Mouse (Mus musculus) C2C12 (cell line): ENCODE data around the gene Cenpe.

Experiments
- CTCF ChIP-seq: IDR thresholded peaks from one replicate; pipeline ENCODE4 v1.5.1; 2011; ENCODE audit not compliant: control insufficient read depth, insufficient read depth, insufficient read length
- MAX ChIP-seq: IDR thresholded peaks from one replicate; pipeline ENCODE4 v1.6.1; 2011; ENCODE audit warnings: mild to moderate bottlenecking, control low read depth
- MYOG ChIP-seq: IDR thresholded peaks from one replicate; pipeline ENCODE4 v1.6.1; 2011; ENCODE audit not compliant: control insufficient read depth, insufficient read length; ENCODE audit errors: extremely low read depth
- USF1 ChIP-seq: IDR thresholded peaks from one replicate; pipeline ENCODE4 v1.6.1; 2011; ENCODE audit warnings: low read depth, mild to moderate bottlenecking, control low read depth, moderate library complexity

- TF ChIP-seq MYOG (no peak), CTCF (no peak), MAX (no peak), USF1 (no peak)
These were observed 91.7 kb downstream of the Cenpe start for GRCm38 (mm10) chr3:135304060-135304459.
